Mouse (Mus musculus) layer of hippocampus, postnatal 14 days (tissue): ENCODE data around the gene 3100002H09Rik. TPM values are rescaled to one million over a fixed set of nuclear protein-coding genes. Genes with fewer than 3 reads are reported as not detected.

Experiments used
- DNase-seq, 2 experiments: peaks; one replicate each; pipeline ENCODE4 v3.0.0; 2021 to 2022; ENCODE audit warnings: low spot score in 2 of 2, mixed read lengths in 1 of 2
- long read RNA-seq, 2 experiments: library from polyadenylated mRNA; stranded (forward); transcript quantifications; one replicate each; pipeline ENCODE4 v2.0.0; 2021
- total RNA-seq, 2 experiments: library from RNA; stranded (reverse); gene quantifications; 2 replicates each; pipeline ENCODE4 v1.2.3; 2021

Gene 3100002H09Rik
- under 1 TPM; 0.45 to 0.92 TPM for total RNA-seq
- long read RNA-seq, experiment 1: 0 reads
- long read RNA-seq, experiment 2: 0 reads

DNA sequence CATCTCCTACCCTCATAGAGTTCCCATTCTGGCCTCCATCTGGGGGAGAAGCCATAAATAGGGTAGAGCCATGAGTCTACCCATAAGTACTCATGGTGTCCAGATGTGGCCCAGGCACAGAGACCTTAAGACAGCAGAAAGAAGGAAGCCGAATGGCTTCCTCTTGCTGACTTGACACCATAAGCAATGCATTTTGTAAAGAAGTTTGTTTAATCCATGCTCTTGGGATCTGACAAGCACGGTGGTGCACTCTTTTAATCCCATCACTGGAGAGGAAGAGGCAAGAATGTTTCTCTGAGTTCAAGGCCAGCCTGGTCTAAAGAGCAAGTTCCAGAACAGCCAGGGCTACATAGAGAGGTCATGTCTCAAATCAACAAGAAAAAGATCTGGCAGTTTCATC, at the start of gene 3100002H09Rik:
Gene 3100002H09Rik (minus strand): TSS at position 101 of the 400 bp plus-strand sequence.
- DNase-seq: no peak

DNA sequence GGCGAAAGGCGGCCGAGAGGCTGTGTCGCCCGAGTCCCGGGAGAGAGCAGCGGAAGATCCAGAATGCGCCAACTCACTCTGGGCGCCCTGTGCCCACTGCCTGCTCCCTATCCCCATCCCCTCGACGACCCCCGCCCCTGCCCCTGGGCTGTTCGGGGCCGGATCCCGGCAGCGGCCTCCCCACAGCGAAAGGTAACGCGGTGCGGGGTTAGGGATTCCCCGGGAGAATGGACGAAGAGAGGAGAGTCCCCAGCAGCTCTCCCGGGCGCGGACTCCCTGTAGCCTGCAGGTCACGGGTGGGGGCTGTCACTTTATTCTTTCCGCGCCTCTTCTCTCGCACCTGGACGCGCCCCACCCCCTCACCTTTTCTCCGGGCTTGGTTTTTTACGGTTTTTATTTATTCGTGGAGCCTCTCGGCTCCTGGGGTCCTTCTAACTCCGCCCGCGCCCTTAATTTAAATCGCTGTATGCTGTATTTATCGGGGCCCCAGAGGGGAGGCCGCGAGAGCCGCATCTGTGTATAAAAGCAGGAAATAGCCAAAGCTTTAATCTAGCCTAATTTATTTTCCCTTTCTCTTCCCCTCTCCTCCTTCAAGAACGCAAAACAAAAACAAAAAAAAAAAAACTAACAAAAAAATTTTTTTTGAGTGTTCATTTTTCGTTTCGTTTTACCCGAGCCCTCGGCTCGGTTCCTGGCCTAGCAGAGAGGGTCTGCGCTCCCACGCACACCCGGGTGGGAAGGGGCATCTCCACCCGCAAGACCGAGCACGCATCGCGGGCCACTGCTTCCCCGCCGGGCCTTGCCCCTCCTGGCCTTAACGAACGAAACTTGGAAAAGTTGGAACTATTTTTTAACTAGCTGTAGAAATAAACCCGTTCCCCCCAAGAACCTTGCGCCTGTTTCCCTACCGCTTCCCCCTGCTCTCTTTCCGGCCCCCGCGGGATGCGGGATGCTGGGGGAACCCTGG, 48.9 kb upstream of the 3100002H09Rik start:
- no peak for DNase-seq

DNA sequence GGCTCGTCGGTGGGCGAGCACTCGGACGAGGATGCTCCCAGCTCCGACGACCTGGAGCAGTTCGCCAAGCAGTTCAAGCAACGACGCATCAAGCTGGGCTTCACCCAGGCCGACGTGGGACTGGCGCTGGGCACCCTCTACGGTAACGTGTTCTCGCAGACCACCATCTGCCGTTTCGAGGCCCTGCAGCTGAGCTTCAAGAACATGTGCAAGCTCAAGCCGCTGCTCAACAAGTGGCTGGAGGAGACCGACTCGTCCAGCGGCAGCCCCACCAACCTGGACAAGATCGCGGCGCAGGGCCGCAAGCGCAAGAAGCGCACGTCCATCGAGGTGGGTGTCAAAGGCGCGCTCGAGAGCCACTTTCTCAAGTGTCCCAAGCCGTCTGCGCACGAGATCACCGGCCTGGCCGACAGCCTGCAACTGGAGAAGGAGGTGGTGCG, 47.8 kb upstream of the 3100002H09Rik start:
- no peak for DNase-seq

DNA sequence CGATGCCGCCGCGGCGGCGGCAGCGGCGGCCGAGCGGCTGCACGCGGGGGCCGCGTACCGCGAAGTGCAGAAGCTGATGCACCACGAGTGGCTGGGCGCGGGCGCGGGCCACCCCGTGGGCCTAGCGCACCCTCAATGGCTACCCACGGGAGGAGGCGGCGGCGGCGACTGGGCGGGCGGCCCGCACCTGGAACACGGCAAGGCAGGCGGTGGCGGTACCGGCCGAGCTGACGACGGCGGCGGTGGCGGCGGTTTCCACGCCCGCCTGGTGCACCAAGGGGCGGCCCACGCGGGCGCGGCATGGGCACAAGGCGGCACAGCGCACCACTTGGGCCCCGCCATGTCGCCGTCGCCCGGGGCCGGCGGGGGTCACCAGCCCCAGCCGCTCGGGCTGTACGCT, 47.2 kb upstream of the 3100002H09Rik start:
- DNase-seq: no peak

DNA sequence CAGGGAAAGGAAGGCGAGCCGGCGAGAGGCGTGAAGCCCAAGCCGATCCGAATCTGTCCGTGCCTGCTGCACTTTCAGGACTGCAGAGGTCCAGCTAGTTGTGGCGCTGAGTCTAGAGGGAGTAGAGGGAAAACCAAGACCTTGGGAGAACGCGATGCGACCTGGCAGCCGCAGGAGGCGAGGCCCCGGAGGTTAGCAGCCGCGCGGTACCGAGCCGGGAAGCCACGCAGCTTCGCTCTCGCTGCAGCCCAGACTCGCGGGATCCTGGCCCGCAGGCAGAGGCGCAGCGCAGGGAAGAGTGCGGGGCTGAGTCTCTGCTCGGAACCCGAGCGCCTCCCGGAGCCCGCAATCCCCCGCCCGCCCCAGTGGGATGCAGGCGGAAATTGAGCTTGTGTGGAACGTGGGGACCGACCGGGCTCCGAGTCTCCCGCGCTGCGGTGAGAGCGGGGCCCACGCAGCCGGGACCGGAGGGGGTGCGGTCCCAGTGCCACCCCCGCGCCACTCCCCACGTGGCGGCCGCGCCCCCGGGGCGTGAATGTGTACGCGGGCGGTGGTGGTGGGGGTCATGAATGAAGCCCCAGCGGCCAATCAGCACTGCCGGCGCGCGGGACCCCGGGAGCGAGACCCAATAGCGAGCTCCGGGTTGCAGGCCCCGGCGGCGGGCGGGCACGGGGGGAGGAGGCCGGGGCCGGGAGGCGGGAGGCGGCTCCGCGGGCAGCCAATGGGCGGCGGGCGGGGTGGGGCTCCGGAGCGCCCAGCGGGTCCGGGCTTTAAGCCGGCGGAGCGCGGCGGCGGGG, 46.4 kb upstream of the 3100002H09Rik start:
- peak; percentile 79 to 92 for DNase-seq

DNA sequence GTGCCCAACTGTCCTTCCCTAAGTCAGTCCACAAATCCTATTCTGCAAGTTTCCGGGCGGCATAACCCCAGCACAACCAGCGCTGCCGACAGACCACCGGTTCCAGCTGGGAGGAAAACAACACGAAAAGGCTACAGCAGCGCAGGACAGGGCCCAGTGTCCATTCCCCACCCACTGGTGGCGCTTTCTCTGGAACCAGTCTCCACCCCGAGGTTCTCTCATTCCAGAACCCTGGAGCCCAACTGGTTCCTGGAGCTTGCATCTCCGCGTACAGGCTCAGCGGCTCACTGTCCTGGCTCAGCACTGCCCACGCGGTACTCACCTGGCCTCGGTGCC, 45.9 kb upstream of the 3100002H09Rik start, which contains the start of gene Pou3f1:
Gene Pou3f1 (plus strand): TSS at position 290 of the 336 bp plus-strand sequence.
- no peak for DNase-seq

DNA sequence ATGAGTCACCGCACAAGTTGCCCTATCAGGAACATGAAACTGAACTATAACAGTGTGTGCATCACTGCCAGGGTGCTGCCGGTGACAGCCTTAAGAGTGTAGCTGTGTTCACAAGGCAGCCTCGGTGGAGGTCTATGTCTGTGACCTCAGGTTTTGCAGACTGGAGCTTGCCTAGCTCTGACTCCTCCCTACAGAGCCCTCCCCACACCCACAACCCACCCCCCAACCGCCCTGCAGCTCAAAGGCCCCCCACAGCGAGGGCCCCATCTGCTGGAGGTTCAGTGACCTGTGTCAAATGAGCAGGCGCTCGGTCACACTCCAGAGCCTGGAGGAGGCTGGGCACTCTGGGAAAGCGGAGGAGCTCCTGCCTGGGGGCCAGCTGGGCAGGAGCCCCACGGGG, 42.3 kb upstream of the 3100002H09Rik start:
- no peak for DNase-seq

DNA sequence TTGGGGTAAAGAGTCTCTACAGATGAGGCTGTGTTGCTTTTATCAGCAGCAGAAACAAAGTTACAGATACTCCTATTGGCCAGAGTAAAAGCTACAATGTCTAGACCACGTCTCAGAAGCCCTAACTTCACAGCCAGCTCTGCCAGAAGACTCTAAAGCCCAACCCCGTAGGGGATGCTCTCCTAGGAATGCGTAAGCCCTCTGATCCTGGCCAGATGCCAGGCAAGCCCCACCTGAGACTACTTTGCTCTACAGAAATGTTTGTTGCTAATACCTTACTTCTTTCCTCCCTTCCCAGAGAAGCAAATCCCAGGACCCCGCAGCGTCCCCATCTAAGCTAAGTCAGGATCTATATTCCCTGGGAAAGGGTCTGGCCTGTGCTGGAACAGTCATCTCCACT, 37.3 kb upstream of the 3100002H09Rik start:
- DNase-seq: no peak

DNA sequence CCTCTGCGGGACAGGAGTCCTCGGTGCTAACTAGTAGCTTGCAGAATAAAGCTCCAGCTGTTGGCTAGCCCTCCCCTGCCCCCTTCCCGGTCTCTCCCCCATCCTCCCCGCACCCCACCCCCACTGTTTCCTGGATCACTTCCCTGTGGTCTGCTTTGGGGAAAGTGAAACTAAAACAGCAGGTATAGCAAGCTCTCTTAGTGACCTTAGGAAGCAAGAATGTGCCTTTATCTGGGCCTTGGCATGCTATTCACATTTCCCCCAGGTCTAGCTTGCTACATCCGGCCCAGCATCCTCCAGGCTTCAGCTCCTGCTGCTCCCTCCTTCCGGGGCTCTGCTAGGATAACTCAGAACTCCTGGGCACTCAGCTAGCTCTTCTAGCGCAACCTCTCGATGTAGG, 36.0 kb upstream of the 3100002H09Rik start:
- no peak for DNase-seq

DNA sequence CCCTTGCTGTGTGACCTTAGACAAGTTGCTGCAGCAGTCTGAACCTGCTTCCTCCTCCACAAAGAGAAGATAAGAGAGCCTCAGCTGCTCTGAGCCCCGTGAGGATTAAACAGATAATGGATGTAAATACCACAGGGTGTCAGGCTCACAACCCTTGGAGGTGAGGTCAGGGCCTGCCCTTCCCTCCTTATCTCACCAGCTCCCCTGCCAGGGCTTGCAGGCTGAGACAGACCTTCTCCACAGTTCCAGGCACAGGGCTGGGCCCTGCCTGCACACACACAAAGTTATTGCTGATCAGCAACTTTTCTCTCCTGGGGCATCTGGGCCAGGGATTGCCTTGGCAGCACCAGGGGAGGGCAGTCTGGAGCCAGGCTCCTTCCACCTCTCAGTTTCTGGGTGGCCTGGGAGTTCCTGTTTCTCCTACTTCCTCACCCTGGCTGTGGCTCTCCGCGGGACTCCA, 34.4 kb upstream of the 3100002H09Rik start:
- no peak for DNase-seq

DNA sequence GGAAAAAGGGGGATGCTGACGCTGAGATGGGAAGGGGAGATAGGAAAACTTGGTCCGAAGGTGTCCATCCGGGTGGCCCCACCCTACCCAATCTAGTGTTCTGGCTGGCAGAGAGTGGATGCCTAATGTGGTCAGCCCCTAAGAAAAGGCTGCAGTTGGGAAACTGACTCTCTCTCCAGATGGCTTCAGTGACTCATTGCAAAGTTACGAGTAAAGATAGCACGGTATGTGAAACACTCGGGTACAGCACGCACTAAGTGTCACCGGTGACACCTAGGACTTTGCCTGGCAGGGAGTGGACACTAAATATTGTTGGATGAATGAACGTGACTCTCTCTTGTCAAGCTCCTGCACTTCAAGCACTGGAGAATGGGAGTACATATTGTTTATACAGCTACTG, 33.3 kb upstream of the 3100002H09Rik start:
- DNase-seq: no peak

DNA sequence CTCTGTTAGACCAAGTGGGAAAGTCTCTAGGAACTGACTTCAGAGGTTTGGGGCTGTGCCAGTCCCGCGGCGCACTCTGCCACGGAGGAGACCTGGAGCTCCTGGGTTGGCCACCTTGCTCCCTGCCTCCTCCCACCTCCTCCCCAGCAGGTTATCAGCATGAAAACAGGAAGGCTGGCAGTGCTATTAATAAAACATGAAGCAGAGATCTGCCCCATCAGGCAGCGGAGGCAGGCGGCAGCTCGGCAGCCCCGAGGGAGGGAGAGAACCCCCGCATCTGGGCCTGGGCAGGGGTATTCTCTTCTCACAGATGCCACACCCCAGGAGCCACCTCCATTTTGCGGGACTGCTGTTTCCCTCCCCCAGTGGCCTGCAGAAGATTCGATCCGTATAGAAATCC, 29.1 kb upstream of the 3100002H09Rik start:
- DNase-seq: no peak

DNA sequence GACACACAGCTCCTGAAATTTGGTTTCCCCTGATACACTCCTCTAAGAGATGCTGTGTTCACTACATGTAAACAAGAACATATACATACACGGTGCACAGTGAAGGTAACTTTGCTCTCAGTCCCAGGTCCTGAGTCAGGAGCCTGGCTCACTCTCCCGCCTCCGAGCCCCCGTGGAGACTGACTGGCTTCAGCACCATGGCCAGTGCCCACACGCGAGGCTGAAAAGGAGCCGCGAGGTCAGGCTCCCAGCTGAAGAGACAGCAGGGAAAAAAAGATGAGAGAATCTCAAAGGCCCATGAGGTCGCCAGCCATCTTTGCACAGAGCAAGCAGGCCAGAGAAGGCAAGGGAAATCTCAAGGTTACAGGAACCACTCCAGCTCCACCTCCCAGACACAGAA, 22.7 kb upstream of the 3100002H09Rik start:
- no peak for DNase-seq

DNA sequence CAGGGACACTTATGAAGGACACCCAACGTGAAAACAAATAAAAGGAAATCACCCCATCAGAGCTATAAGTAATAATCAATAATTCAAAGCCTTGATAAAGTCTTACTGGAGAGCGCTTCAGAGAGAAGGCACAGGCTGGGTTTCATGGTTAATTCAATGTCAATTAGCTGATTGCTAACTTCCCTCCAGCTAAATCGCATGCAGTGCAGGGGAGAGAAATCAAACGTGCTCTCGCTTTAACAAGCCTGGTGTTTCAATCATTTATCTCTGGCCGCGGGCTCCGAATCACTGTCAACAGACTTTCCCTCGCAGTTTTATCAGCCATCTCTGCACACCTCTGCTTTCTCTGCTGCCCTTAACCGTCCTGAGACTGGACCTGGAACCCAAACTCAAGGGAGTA, 22.3 kb upstream of the 3100002H09Rik start:
- DNase-seq: no peak

DNA sequence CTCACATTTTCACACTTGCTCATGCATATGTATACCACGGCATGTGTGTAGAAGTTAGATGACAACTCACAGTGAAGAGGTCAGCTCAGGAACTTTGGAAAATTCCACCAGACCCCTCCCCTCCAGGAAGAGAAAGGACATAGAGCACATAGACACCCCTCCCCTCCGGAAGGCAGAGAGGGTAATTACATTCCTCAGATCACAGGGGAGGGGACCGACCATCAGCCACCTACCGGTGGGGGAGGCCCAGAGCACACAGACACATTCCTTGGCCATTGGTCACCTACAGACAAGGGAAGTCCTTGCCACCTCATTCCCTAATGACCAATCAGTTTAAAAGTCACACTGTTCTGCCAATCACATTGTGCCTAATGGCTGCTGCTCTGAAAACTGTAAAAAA, 20.9 kb upstream of the 3100002H09Rik start:
- no peak for DNase-seq

DNA sequence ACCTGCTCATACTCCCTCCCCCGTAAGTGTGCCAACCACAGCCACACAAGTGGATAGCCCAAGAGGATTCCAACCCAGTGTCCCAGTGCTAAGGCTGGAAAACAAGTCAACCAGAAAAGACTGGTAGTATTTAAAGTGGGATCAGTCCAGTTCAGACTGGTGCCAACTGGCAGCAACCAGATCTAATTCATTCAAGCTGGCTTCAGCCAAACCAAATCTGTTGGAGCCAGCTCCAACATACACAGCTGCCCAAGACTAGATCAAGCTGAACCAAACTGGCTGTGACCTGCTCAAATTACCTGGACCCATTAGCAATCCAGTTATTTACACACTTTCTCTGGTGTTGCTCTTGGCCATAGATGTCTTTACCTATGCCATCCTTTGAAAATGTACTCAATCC, 16.2 kb upstream of the 3100002H09Rik start:
- no peak for DNase-seq

DNA sequence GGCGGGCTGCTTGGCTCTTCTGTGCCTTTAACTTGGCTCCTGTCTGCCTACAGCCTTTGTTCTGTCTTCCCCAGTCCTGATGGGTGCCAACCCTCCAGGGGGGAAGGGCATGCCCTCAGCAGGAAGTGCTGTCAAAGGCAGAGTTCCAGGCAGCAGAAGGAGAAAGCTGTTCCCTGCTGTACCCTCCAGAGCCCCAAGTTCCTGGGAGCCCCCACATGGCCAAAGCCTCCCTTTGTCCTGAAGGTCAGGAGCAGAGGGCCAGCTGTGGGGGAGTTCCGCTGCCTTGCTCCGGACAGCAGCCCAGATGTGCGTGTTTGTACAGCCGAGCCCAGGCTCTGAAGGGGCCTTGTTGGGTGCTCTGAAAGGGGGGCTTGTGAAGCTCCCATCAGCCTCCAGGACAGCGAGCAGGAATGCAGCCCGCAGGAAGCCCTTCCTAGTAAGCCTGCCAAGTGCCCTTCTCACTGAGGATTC, 13.5 kb upstream of the 3100002H09Rik start:
- peak; percentile 52 to 61 for DNase-seq

DNA sequence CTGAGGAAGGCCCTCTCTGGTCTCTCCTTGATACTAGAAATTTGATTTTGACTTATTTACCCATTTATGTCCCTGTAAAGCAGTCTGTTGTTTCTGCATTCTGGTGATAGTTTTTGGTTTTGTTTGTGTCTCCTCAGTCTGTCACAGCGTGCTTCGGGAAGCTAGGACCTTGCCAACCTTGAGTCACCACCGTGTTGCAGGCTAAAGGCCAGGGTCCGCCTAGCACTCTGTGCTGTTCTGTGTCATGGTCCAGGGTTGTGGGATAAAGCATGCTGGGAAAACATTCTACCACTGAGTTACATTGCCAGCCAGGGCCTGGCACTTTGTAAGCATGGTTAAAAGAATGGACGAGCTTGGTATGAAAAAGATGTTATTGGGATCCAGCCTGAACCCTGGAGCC, 12.0 kb upstream of the 3100002H09Rik start:
- no peak for DNase-seq

DNA sequence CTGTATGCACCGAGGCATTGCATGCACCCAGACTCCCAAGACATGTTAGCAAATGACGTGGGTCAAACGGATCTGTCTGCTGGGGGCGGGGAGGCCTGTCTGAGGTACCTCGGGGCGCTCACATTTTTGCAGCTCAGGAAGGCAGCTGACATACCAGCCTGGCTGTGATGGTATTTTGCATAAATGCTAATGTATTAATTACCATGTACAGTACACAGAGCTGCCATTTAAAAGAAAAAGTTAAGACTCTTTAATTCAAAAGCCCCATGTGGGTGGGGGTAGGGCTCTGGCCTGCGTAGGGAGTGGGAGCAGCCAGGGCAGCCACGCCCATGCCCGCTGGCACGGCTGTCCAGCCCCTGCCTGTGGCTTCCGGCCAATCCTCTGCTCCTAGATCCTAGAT, 10.8 kb upstream of the 3100002H09Rik start:
- no peak for DNase-seq

DNA sequence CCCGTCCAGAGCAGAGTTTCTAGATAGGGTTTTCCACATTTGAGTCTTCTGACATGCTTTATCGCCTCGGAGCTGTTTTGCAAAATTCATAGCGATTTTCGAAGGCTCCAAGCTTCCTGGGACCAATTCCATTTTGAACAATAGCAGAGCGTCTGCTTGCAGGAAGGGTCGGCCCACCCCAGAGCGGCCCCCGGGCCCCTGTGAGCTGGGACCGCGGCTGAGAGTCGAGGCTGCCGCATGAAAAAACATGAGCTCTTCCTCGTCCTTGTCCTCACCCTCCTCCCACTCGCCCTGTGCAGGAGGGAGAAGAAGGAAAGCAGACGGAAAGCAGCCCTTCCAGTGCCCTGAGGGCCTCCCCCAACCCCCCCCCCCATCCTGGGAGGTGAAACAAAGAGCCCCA, 8.0 kb upstream of the 3100002H09Rik start:
- no peak for DNase-seq

DNA sequence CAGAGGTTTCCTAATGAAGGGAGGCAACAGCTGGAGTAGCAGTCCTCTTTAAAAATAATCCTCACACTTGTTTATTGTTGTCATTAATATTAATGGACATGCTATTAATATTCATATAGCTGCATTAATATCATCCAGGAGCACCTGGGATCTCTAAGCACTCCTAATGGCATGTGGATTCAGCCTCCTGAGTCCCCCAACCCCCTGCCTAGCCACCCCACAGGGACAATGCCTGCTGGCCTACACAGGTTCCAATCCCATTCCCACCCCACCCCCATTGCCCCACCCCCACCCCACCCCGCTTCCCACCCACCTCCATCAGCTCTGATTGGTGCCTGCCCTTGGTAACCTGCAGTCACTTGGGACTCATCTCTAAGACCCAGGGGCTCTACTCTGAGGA, 6.0 kb upstream of the 3100002H09Rik start:
- no peak for DNase-seq

DNA sequence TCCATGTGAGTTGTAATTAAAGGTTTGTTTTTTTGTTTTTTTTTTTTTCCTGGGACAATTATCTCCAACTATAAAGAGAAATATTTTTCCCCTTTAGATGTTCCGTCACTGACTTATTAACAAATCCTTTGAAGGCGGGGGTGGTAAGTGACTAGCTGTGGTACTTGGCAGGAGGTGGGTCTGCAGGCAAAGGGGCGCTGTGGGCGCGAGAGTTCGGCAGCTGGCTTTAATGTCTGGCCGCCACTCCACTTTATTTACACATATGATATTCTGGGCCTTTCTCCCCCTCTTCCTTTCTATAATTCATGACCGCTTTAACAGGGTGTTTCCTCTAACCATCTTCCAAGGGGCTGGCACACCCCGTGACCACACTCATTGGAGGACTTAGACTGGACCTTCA, 5.4 kb upstream of the 3100002H09Rik start:
- no peak for DNase-seq
